Mouse (Mus musculus): Measurements from ENCODE around the gene Pigk.

Pigk gene

GRCm38 (mm10) chr3:152980431-152980830 is 266.5 kb downstream of the Pigk start:
- in situ Hi-C loops (cut with MboI, MseI) = no loop called here

- in situ Hi-C loops (cut with MboI, MseI) = no loop called here
These were observed 267.4 kb downstream of the Pigk start for GRCm38 (mm10) chr3:152980978-152981974.

DNA sequence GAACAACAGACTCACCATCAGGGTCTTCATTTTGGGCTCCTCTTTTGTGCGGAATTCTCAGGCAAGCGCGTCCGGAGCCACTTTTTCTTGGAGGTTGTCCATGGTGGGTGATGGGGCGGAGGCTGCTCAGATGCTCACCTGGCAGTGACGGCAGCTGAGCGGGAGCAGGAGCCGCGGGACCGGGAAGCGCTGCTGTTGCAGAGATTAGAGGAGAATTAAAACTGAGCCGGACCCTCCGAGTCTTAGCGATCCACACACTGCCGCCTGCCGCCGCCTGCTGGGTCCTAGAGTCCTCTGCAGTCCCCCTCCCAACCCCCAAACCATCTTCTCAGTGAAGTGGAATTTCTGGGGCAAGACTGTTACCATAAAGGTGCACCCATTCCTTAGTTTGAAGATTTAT is 268.1 kb downstream of the Pigk start, which contains the start of gene St6galnac5:
St6galnac5 (minus strand) TSS at position 259 of the 400 bp plus-strand sequence.
- in situ Hi-C loops (cut with MboI, MseI) = no loop called here

DNA sequence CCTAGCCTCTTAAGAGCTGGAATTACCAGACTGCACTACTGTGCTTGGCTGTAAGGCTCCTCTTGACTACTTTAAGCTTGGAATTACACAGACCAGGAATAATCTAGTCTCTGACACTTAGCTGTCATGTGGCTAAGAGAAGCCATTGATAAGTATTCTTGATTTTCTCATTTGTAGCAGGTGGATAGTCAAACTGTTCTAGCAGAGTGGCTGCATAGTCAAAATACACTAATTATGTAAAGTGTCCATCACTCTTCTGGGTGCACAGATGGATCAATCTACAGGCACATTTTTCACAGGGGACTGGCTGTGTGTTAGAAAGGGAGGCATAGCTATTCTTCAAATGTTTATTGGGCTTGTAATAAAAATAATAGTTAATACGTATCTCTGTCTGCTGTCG is 276.9 kb downstream of the Pigk start:
- in situ Hi-C loops (cut with MboI, MseI) = no loop called here

- in situ Hi-C loops (cut with MboI, MseI) = no loop called here
These were observed 279.7 kb downstream of the Pigk start for GRCm38 (mm10) chr3:152993608-152994007.

DNA sequence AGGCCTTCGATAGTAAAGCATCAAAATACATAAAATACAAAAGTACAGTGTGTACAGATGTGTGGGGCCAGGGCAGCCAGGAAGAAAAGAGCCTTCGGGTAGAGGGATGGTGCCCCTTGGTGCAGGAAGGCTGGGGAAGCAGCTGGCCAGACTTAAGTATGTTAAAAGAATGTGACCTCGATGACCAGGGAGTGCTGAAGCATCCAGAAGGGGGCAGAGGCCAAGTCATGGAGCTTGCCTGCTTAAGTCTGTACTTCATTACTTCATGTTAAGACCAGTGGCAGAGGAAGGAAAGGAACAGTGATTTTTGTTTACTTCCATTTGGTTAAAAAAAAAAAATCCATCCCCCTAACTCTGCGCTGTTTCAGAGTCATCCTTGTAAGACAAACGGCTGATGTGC is 284.2 kb downstream of the Pigk start:
- in situ Hi-C loops (cut with MboI, MseI) = no loop called here

DNA sequence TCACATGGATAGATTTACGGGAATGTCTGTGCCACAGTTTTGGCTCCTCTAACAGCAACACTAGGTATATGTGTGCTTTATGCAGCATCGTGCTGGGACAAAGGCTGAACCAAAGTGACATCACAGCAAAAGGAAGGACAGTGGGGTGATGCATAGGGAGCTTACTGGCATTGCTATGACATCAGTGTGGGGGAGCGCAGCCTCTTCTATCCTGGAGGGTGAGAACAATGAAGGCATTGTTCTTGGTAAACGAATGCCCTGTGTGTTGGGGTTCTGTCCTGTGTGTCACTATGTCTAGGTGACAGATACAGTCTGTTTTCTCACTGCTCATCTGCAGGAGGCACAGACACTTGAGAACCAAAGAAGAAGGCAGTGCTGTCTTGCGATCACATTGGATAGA is 285.0 kb downstream of the Pigk start:
- in situ Hi-C loops (cut with MboI, MseI) = no loop called here

DNA sequence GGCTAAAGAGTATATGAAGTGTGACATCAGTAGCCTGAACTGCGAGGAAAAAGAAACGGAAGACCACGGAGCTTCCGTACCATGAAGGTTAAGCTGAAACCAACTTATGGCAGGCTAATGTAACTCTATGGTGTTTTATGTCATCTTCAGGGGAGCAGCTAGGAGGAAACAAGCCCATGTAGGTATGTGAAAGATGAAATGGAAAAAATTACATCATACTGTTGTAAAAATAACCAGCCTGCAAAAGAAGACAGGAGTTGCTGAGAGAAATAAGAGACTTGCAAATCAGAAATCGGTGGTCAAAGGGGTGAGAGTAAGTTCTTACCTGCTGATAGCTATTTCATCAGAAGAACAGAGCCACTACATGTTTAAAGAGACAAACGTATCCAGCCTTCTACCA is 293.0 kb downstream of the Pigk start:
- in situ Hi-C loops (cut with MboI, MseI) = no loop called here

DNA sequence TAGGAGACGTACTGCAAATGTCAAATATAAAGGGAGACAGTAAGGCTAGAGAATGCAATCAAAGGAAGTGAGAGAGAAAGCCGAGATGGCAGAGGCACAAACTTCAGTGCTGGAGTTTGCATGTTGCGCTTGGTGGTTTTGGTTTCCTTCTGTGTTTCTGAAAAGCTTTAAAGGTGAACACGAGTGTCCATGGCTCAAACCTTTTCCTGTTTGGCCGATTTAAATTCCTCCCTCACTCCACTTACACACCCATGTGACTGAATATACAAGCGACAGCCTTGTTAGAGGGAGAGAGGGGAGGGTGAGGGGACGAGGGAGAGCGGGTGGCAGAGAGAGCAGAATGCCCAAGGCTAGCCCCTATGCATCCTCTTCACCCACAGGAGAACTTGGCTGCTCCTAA is 302.5 kb downstream of the Pigk start:
- in situ Hi-C loops (cut with MboI, MseI) = no loop called here

DNA sequence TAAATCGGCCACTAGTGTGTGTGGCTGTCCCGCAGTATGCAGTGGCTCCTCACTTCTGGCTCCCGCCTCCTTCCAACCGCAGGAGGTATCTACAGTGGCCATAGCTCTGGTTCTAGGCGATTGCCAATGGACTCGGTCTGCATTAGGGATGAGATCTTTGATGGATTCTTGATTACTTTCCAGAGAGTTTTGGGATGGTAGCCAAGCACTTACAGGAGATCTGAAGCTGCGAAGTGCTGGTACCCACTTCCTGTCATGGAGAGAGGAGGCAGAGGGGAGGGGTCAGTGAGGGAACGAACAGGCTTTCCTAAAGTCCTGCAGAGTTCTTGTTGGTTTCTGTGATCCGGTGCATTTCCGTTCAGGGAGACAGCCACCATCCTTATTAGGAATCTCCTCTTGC is 304.2 kb downstream of the Pigk start:
- in situ Hi-C loops (cut with MboI, MseI) = no loop called here

- in situ Hi-C loops (cut with MboI, MseI) = no loop called here
These were observed 310.1 kb downstream of the Pigk start for GRCm38 (mm10) chr3:153024016-153024415.
